Mouse (Mus musculus): ENCODE results near the gene Smim14. TPM values are rescaled to one million over a fixed set of nuclear protein-coding genes. Genes with fewer than 3 reads are reported as not detected.
A peak's percentile ranks its signal among the peaks of the same experiment; 100 is the strongest.

The Smim14 gene
- polyA plus RNA-seq, 1 experiment from 2014 or later, result 115 TPM

GRCm38 (mm10) chr5:65448941-65449340 lies 88.0 kb downstream of the Smim14 start:
- no peaks in the 10 kb centered on the region for H3K4me1 ChIP-seq (replicated peaks)
- 0 out of 2 replicates have a peak, but pooled peaks cover 3% of the 10 kb centered on the region for H3K36me3 ChIP-seq
- H3K27me3 ChIP-seq (replicated peaks), result no peaks in the 10 kb centered on the region
- no peak overlapping the region for H3K4me2 ChIP-seq (replicated peaks)
- H3K9me3 ChIP-seq, result no peaks in the 10 kb centered on the region
- no peak overlapping the region for H3K27ac ChIP-seq
- no peak overlapping the region for H3K9ac ChIP-seq
- no peak overlapping the region for H3K4me3 ChIP-seq (replicated peaks)
- ATAC-seq, result no peak
- 77% methylated on average over 4 of the region's 4 CpGs for WGBS

DNA sequence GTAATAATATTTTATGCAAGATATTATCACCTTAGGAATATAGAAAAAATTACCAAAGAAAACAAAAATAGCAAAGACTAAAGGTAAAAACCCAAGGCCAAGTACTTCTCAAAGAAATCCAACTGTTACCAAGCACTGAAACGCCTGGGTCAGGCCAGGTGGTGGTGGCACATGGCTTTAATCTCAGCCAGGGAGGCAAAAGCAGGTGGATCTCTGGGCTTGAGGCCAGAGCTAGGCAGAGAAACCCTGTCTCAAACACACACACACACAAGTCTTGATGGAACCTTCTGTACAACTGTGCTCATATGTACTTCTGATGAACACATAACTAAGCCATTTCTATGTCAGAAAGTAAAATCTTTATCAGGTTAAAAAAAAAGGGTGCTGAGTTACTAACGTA lies 89.2 kb downstream of the Smim14 start:
- Histone ChIP-seq H3K4me3 (replicated peaks) (no peak overlapping the region), H3K36me3 (0 out of 2 replicates have a peak, but pooled peaks cover 3% of the 10 kb centered on the region), H3K4me2 (replicated peaks) (no peak overlapping the region), H3K4me1 (replicated peaks) (no peaks in the 10 kb centered on the region), H3K27me3 (replicated peaks) (no peaks in the 10 kb centered on the region), H3K9ac (no peak overlapping the region), H3K27ac (no peak overlapping the region), H3K9me3 (no peaks in the 10 kb centered on the region)
- no peak for ATAC-seq
- WGBS, result 84% methylated on average over 2 of the region's 2 CpGs

DNA sequence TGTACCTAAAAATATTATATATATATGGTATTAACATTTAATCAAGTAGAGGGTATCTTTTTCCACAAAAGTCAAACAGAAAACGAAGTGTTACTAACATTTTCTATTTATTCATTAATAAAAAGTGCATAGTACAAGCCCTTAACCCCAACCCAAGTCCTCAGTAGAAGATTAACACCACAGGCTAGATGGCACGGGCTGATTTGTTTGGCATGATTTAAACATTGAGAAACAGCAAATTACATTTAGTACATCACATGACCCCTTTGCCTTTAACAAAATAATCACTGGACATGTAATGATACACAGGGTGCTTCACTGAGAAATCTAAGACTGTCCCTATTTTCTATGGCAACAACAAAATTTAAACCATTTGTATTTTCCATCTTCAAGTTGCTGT lies 90.2 kb downstream of the Smim14 start:
- H3K9me3 ChIP-seq, result no peaks in the 10 kb centered on the region
- H3K4me1 ChIP-seq (replicated peaks), result no peaks in the 10 kb centered on the region
- H3K36me3 ChIP-seq, result no peaks in the 10 kb centered on the region
- no peaks in the 10 kb centered on the region for H3K27me3 ChIP-seq (replicated peaks)
- H3K4me3 ChIP-seq (replicated peaks), result no peak overlapping the region
- no peak overlapping the region for H3K9ac ChIP-seq
- 60% methylated on average over 2 of the region's 2 CpGs for WGBS
- ATAC-seq, result no peak
- no peak overlapping the region for H3K27ac ChIP-seq
- H3K4me2 ChIP-seq (replicated peaks), result no peak overlapping the region

GRCm38 (mm10) chr5:65444981-65445380 lies 92.0 kb downstream of the Smim14 start:
- Histone ChIP-seq H3K4me1 (replicated peaks) (no peaks in the 10 kb centered on the region), H3K36me3 (no peaks in the 10 kb centered on the region), H3K4me3 (replicated peaks) (no peak overlapping the region), H3K4me2 (replicated peaks) (no peak overlapping the region), H3K9me3 (no peaks in the 10 kb centered on the region), H3K27me3 (replicated peaks) (no peaks in the 10 kb centered on the region), H3K27ac (no peak overlapping the region), H3K9ac (no peak overlapping the region)
- 47% methylated on average over 3 of the region's 6 CpGs for WGBS
- ATAC-seq, result no peak

DNA sequence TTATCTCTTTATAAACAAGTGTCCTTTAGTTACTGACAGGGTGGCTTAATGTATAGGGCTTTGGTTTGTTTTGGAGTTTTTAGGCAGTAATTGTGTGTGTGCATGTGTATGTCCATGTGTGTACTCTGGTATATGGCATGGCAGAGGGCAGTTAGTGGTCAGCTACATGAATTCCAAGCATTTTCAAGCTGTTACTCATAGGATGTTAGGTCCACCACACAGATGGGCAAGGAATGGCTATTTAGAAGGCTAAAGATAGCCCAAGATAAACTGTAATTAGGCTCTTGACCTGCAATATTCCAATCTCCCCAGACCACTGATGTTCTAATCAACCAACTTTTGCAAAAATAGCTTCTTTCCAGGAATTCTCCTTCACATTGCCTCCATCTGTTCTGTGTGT lies 98.9 kb downstream of the Smim14 start:
- Histone ChIP-seq H3K4me2 (replicated peaks) (no peak overlapping the region), H3K9me3 (no peaks in the 10 kb centered on the region), H3K4me3 (replicated peaks) (no peak overlapping the region), H3K36me3 (no peaks in the 10 kb centered on the region), H3K27me3 (replicated peaks) (no peaks in the 10 kb centered on the region), H3K27ac (no peak overlapping the region), H3K9ac (no peak overlapping the region), H3K4me1 (replicated peaks) (peaks cover 5% of the 10 kb centered on the region; the same call in 1 of the 2 replicates)
- ATAC-seq, result no peak

GRCm38 (mm10) chr5:65435806-65436561 lies 101.0 kb downstream of the Smim14 start, which contains the start of gene Ugdh:
Ugdh (minus strand) TSS chr5:65435949.
- no peaks in the 10 kb centered on the region for H3K9me3 ChIP-seq
- H3K4me1 ChIP-seq (replicated peaks), result peaks cover 5% of the 10 kb centered on the region
- H3K4me3 ChIP-seq (replicated peaks), result peak within 1 kb of the TSS; percentile 79
- peak within 1 kb of the TSS; percentile 91 for H3K27ac ChIP-seq
- peak within 1 kb of the TSS; percentile 82 for H3K9ac ChIP-seq
- WGBS, result under 1% methylated on average over 51 of the region's 51 CpGs
- peak; percentile 98 for ATAC-seq
- H3K27me3 ChIP-seq (replicated peaks), result no peaks in the 10 kb centered on the region
- no peaks in the 10 kb centered on the region for H3K36me3 ChIP-seq
- peak within 1 kb of the TSS; percentile 82 for H3K4me2 ChIP-seq (replicated peaks)

- peak overlapping the region; percentile 82 for H3K4me2 ChIP-seq (replicated peaks)
- H3K36me3 ChIP-seq, result no peaks in the 10 kb centered on the region
- peak overlapping the region; percentile 82 for H3K9ac ChIP-seq
- H3K4me3 ChIP-seq (replicated peaks), result peak overlapping the region; percentile 79
- WGBS, result 0% methylated on average over 46 of the region's 47 CpGs
- H3K4me1 ChIP-seq (replicated peaks), result peaks cover 5% of the 10 kb centered on the region
- no peak; the same call in 1 of the 2 replicates for ATAC-seq
- no peaks in the 10 kb centered on the region for H3K9me3 ChIP-seq
- peak overlapping the region; percentile 85 for H3K27ac ChIP-seq
- no peaks in the 10 kb centered on the region for H3K27me3 ChIP-seq (replicated peaks)
Measured at GRCm38 (mm10) chr5:65435363-65435805, 101.6 kb downstream of the Smim14 start.

- peak overlapping the region; percentile 79 for H3K4me3 ChIP-seq (replicated peaks)
- H3K9ac ChIP-seq, result peak overlapping the region; percentile 82
- H3K27me3 ChIP-seq (replicated peaks), result no peaks in the 10 kb centered on the region
- no peak for ATAC-seq
- H3K27ac ChIP-seq, result peak overlapping the region; percentile 85
- no peaks in the 10 kb centered on the region for H3K9me3 ChIP-seq
- no peaks in the 10 kb centered on the region for H3K36me3 ChIP-seq
- WGBS, result 6% methylated on average over 15 of the region's 15 CpGs
- peaks cover 5% of the 10 kb centered on the region for H3K4me1 ChIP-seq (replicated peaks)
- peak overlapping the region; percentile 82 for H3K4me2 ChIP-seq (replicated peaks)
Measured at GRCm38 (mm10) chr5:65434471-65435362, 102.3 kb downstream of the Smim14 start.

DNA sequence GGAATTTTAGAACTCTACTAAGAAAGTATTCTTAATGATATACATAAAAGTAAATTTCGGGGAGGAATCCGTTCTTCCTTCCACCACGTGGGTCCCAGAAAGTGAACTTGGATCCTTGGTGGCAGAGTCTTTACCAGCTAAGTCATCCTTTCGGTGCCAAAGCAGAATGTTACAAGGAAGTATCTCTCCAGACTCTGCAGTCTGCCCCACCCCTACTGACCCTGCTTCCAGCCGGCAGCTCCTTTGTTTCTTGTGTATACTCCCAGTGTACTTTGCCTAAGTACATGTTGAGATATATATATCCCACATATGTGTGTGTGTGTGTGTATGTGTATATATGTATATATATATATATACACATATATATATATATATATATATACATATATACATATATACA lies 107.5 kb downstream of the Smim14 start:
- WGBS, result 72% methylated on average over 5 of the region's 5 CpGs
- H3K9ac ChIP-seq, result no peak overlapping the region
- ATAC-seq, result no peak
- no peaks in the 10 kb centered on the region for H3K9me3 ChIP-seq
- H3K4me1 ChIP-seq (replicated peaks), result peaks cover 8% of the 10 kb centered on the region
- H3K27ac ChIP-seq, result no peak overlapping the region
- H3K27me3 ChIP-seq (replicated peaks), result no peaks in the 10 kb centered on the region
- H3K4me3 ChIP-seq (replicated peaks), result no peak overlapping the region
- H3K4me2 ChIP-seq (replicated peaks), result no peak overlapping the region
- no peaks in the 10 kb centered on the region for H3K36me3 ChIP-seq

- ATAC-seq, result peak; percentile 19; the same call in 1 of the 2 replicates
- WGBS, result 43% methylated on average over 4 of the region's 4 CpGs
- H3K4me2 ChIP-seq (replicated peaks), result no peak overlapping the region
- peaks cover 6% of the 10 kb centered on the region; the same call in 1 of the 2 replicates for H3K4me1 ChIP-seq (replicated peaks)
- H3K9ac ChIP-seq, result no peak overlapping the region
- H3K27ac ChIP-seq, result no peak overlapping the region
- no peaks in the 10 kb centered on the region for H3K9me3 ChIP-seq
- H3K36me3 ChIP-seq, result no peaks in the 10 kb centered on the region
- H3K4me3 ChIP-seq (replicated peaks), result no peak overlapping the region
- H3K27me3 ChIP-seq (replicated peaks), result no peaks in the 10 kb centered on the region
Measured at GRCm38 (mm10) chr5:65428321-65428720, 108.7 kb downstream of the Smim14 start.

DNA sequence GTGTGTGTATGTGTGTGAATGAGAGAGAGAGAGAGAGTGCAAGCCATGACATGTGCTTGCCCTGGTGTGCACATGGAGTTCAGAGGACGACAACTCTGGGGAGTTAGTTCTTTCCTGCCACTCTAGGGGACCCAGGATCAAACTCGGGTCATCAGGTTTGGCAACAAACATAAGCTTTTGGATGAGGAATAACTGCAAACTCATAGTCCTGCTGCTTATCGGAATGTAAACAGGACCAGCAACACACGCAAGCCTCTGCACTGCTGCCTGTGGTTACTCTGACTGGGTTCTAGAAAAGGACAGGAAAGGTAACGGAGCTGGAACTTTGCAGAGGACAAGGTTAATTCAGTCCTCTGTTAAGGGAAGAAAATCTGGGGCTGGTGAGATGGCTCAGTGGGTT lies 111.7 kb downstream of the Smim14 start:
- peaks cover 12% of the 10 kb centered on the region for H3K36me3 ChIP-seq

GRCm38 (mm10) chr5:65424215-65424614 lies 112.8 kb downstream of the Smim14 start:
- no peaks in the 10 kb centered on the region for H3K9me3 ChIP-seq
- no peaks in the 10 kb centered on the region for H3K27me3 ChIP-seq (replicated peaks)
- no peak overlapping the region; the same call in 1 of the 2 replicates for H3K4me2 ChIP-seq (replicated peaks)
- H3K27ac ChIP-seq, result 0 out of 2 replicates have a peak overlapping the region, but pooled peaks have one; percentile 29
- H3K9ac ChIP-seq, result no peak overlapping the region
- 63% methylated on average over 6 of the region's 6 CpGs for WGBS
- peaks cover 12% of the 10 kb centered on the region for H3K36me3 ChIP-seq
- peak; percentile 90 for ATAC-seq
- no peak overlapping the region for H3K4me3 ChIP-seq (replicated peaks)
- H3K4me1 ChIP-seq (replicated peaks), result peaks cover 6% of the 10 kb centered on the region; the same call in 1 of the 2 replicates

More for the DNA sequence above, 111.7 kb downstream of the Smim14 start:
- H3K4me1 ChIP-seq (replicated peaks), result peaks cover 6% of the 10 kb centered on the region; the same call in 1 of the 2 replicates
- no peaks in the 10 kb centered on the region for H3K9me3 ChIP-seq
- no peak overlapping the region for H3K4me2 ChIP-seq (replicated peaks)
- no peaks in the 10 kb centered on the region for H3K27me3 ChIP-seq (replicated peaks)
- no peak for ATAC-seq
- no peak overlapping the region for H3K9ac ChIP-seq
- WGBS, result 77% methylated on average over 5 of the region's 5 CpGs
- no peak overlapping the region for H3K4me3 ChIP-seq (replicated peaks)
- H3K27ac ChIP-seq, result no peak overlapping the region
